Mouse (Mus musculus) adrenal gland, postnatal 36 days (tissue): ENCODE results near the gene Magee1. TPM values are rescaled to one million over a fixed set of nuclear protein-coding genes. Genes with fewer than 3 reads are reported as not detected.
"Not testable (repeated sequence)": the region's sequence is repeated elsewhere in the genome, so short reads cannot be mapped to it uniquely, and the experiment has no call there.

Experiments used
- DNase-seq, 2 experiments: peaks; one replicate each; pipeline ENCODE4 v3.0.0; 2021; ENCODE audit warnings: mixed read lengths in 1 of 2
- long read RNA-seq, 2 experiments: library from polyadenylated mRNA; stranded (forward); transcript quantifications; one replicate each; pipeline ENCODE4 v2.0.0; 2021; ENCODE audit warnings: borderline sequencing depth in 2 of 2
- total RNA-seq, 2 experiments: library from RNA; stranded (reverse); gene quantifications; 2 replicates each; pipeline ENCODE4 v1.2.3; 2021

Magee1 gene
- total RNA-seq: 10 to 100 TPM; 11.6 to 12.0 TPM
- long read RNA-seq, experiment 1, transcript Magee1-201 (1 exons, 3,550 nt): major isoform, 19 of 19 reads
- long read RNA-seq, experiment 1, partial matches to known transcripts: 0 of 19 reads
- long read RNA-seq, experiment 1, other reads (novel, unspliced or antisense): 0 of 19 reads
- long read RNA-seq, experiment 2, transcript Magee1-201 (1 exons, 3,550 nt): major isoform, 10 of 10 reads
- long read RNA-seq, experiment 2, partial matches to known transcripts: 0 of 10 reads
- long read RNA-seq, experiment 2, other reads (novel, unspliced or antisense): 0 of 10 reads

DNA sequence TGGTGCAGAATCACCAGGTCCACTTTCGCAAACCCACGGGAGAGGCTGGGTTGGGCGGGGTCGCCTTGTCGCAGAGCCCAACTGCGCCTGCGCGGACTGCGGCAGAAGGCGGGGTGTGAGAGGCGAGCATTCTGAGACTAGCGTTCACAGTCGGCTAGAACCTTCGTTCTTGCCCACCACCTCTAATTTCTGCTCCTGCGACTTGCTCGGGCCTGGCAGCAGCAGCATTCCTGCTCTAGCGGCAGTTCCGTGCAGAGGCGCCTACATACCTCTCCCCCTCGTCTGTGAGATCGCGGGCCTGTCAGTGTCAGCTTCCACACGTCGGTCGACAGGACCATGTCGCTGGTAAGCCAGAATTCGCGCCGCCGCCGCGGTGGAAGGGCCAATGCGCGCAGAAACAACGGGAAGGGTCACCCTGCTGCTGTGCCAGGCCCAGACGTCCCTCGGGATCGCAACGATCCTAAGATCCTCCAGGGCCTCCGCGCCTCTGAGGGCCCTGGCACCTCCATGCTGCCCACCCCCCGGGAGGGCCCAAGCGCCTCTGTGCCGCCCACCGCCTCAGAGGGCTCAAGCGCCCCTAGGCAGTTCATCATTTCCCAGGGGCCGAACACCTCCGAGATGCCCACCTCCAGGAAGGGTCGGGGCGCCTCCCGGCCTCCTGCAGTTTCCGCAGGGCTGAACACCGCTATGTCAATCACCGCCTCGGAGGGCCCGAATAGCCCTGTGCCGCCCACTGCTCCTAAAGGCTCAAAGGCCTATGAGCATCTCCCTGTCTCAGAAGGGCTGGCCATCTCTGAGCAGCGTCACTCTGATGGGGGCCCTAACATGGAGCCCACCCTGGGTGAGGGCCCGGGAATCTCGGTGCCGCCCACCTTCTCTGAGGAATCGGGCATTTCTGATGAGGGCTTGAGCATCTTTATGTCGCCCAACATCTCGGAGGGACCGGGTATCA lies at the start of gene Magee1:
Gene Magee1, plus strand, starts transcription at position 104 of the 952 bp plus-strand sequence.
- peak; percentile 81 to 85 for DNase-seq

DNA sequence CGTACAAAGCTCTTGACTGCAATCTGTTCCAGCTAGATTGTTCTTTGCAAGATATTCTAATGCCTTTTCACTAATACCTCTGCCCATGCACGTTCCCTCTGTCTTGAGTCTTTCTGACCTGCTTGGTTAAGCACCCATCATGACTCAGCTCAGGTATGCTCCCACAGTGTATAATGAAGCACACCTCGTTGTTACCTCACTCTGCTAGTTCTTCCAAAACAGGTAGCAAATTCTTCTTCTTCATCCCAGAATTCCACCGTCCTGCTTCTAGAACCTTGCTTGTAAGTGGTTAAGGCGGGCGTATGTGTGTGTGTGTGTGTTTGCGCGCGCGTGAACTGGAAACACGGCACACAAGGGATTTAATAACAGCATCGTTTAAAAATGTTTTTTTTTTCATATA lies 41.0 kb upstream of the Magee1 start:
- peak in 1 of 2 experiments; percentile 1 for DNase-seq

GRCm38 (mm10) chrX:105079615-105080092 lies 40.5 kb upstream of the Magee1 start, which contains the start of gene Pbdc1:
Gene Pbdc1, plus strand, starts transcription at chrX:105079756.
- DNase-seq: peak; percentile 92 to 97

DNA sequence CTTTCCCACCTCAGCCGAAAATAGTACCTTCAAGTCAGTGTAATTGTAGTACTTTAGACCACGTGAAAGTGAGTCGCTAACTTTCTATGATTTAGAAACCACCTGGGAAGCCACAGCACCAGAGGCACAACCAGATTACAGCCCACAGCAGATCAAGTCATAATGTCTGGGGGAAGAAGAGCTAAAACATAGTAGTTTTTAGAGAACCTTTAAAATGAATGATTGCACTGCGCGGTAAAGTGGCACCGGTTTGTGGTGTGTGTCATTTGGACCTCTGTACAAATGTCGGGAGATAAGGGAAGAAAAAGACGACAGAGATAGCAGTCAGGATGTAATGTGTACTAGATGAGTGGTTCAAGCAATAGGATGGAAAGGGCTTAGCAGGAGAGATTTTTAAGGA lies 40.1 kb upstream of the Magee1 start:
- DNase-seq: no peak

DNA sequence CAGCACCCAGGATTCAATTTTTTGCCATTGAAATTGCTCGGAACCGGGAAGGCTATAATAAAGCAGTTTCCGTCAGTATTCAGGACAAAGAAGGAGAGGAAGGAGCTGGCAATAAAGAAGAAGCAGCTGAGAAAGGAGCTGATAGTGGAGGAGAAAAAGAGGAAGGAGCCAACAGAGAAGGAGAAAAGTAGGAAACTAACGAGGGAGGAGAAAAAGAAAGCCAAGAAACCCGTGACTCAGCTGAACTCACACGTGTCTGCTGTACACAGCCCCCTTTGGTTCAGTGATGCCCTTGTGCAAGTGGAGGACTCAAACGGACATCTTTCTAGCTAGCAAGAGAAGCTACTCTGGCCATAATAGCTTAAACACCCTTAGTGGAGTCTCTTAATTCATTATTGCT lies 37.2 kb upstream of the Magee1 start:
- DNase-seq: not testable (repeated sequence)

GRCm38 (mm10) chrX:105104175-105104574 lies 16.0 kb upstream of the Magee1 start:
- peak in 1 of 2 experiments; percentile 2 for DNase-seq

- no peak for DNase-seq
These were observed 5.2 kb upstream of the Magee1 start for GRCm38 (mm10) chrX:105114994-105115393.

- DNase-seq: peak; percentile 73 to 83
These were observed 1.2 kb downstream of the Magee1 start for GRCm38 (mm10) chrX:105121227-105121865.

DNA sequence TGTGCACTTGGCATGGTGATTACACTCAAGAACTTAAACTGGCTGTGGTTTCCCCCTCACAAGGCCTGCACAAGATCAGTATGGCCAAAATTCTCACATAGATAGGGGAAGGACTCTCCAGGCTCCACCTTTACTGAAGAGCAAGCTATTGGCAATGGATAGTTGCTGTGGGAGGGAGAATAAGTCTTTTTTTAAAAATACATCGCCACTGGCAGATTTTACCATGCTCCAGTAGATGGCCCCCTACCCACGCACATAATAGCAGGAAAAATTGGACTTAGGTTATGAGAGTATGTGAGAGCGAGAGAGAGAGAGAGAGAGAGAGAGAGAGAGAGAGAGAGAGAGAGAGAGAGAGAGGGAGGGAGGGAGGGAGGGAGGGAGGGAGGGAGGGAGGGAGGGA lies 4.7 kb downstream of the Magee1 start:
- no peak for DNase-seq

DNA sequence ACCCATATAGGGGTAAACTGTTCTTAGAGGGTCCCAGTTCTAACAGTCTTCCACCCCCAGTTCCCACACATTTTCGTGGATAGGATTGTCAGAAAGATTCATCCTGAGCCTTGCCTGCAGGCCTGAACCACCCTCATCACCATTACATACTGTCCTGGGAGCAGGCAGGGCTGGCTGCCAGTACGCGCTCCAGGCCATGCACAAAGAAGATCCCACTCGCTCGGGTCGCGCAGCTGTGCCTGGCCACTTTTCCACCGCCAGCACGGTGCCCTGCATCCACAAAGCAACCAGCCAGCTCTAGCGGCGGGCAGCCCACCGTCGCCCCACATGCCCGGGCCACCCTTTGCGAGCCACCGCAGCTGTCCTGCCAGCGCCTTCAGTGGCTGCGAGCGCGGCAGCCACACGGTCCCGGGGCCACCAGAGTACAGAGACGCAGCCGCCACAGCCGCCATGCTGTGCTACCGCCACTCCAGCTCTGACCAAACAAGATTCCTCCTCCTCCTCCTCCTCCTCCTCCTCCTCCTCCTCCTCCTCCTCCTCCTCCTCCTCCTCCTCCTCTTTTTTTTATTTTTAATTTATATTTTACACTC lies 31.8 kb downstream of the Magee1 start:
- DNase-seq: no peak

- not testable (repeated sequence) for DNase-seq
These were observed 44.8 kb downstream of the Magee1 start for GRCm38 (mm10) chrX:105165007-105165406.

DNA sequence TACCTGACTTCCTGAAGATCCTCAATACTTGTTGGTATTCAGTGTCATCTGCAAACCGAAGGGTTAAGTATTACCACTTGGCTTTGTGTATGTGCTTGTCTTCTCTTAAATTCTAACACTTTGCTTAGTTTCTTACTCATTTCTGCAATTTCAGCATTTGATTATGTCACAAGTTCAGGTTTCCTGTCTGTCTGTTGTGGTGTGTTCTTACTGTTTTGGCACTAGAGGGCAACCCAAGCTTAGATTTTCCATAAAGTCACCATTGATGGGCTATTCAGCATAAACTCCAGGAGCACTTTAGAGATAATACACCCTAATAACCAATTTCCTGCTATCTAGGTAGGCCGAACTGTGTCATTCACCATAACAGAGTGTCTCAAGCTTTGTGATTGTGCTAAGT lies 47.0 kb downstream of the Magee1 start:
- no peak for DNase-seq

Other genes with a start within 250 kb of the Magee1 start
- gene Pbdc1, start 40.6 kb upstream of the Magee1 start, total RNA-seq: 10 to 100 TPM; 18.0 to 23.8 TPM